Mouse (Mus musculus) small intestine, adult 2 months (tissue): ENCODE results near the gene Arntl. TPM values are rescaled to one million over a fixed set of nuclear protein-coding genes. Genes with fewer than 3 reads are reported as not detected.

Experiments used
- H3K27ac ChIP-seq: fragments of 200-500 bp; 2 replicates; pipeline ENCODE4 v1.5.1; 2012; ENCODE audit warnings: low read depth, low read length, control low read depth, inconsistent platforms; ENCODE audit not compliant: insufficient read depth
- H3K27me3 ChIP-seq: fragments of 200-500 bp; 2 replicates; pipeline ENCODE4 v1.6.1; 2012; ENCODE audit warnings: mild to moderate bottlenecking, moderate library complexity, low read length, inconsistent platforms; ENCODE audit not compliant: control insufficient read depth, insufficient read depth
- H3K36me3 ChIP-seq: fragments of 200-500 bp; 2 replicates; pipeline ENCODE4 v1.6.1; 2012; ENCODE audit warnings: mild to moderate bottlenecking, low read length, control low read depth, inconsistent platforms; ENCODE audit not compliant: control insufficient read depth, insufficient read depth
- H3K4me1 ChIP-seq: fragments of 200-500 bp; 2 replicates; pipeline ENCODE4 v1.6.1; 2012; ENCODE audit warnings: low read length, inconsistent platforms, mixed read lengths; ENCODE audit not compliant: control insufficient read depth, insufficient read depth, insufficient read length
- H3K4me3 ChIP-seq: fragments of 200-500 bp; 2 replicates; pipeline ENCODE4 v1.5.1; 2012; ENCODE audit warnings: low read depth, mild to moderate bottlenecking, control low read depth, inconsistent platforms, low read length, moderate library complexity
- CTCF ChIP-seq: fragments of 200-500 bp; IDR thresholded peaks from 2 replicates; pipeline ENCODE4 v1.5.1; 2012; ENCODE audit warnings: low read depth, mild to moderate bottlenecking, control low read depth, inconsistent platforms, low read length, moderate library complexity, mixed read lengths; ENCODE audit not compliant: insufficient replicate concordance, insufficient read length; ENCODE audit errors: extremely low read depth
- POLR2A ChIP-seq: fragments of 200-500 bp; IDR thresholded peaks from 2 replicates; pipeline ENCODE4 v1.6.1; 2012; ENCODE audit warnings: low read depth, mild to moderate bottlenecking, control low read depth, inconsistent platforms, low read length, moderate library complexity
- WGBS: fragments of 180-500 bp; shearing (Covaris S2); methylation state at CpG from one replicate; pipeline ENCODE4 v1.1.7; 2018; 5-methylcytosine and 5-hydroxymethylcytosine counted together
- polyA plus RNA-seq: library from polyadenylated mRNA; depleted of rRNA; stranded (reverse); fragments of >200 nt; gene quantifications from 2 replicates; pipeline ENCODE4 v1.2.3, GENCODE M21; 2012

Arntl gene
- polyA plus RNA-seq, 1 experiment, result 11.0 TPM

DNA sequence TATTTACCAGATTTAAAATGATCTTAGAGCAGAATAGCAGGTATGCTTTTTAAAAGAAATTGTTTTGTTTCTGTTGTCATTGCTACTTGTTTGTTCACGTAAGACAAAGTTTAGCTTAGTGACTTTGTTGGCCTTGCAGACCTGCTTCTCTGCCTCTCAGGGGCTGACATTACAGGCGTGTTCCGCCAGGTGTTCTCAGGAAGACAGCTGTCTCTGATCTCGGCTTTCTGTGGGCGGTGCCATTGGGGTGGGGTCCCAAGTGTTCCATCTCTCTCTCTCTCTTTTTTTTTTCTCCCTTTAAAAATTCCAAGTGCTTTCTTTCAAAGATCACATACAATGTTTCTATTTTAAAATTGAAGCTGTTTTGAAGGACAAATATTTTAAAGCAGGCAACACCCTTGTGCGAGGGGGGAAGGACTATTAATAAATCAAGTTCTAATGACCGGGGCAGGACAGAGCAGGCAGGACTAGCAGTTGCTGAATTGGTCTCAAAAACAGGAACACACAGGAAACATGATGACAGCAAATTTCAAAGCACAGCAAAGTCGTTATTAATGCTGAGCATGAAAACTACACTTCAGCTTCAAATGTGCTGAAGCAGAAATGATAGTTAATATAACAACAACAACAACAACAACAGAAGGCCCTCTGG is 14.4 kb upstream of the Arntl start:
- H3K27ac ChIP-seq, result no peak overlapping the region
- no peak for TF ChIP-seq CTCF
- TF ChIP-seq POLR2A, result no peak
- no peak overlapping the region for H3K4me3 ChIP-seq
- H3K4me1 ChIP-seq, result peaks cover 3% of the 10 kb centered on the region; the same call in 1 of the 2 replicates
- no peaks in the 10 kb centered on the region for H3K36me3 ChIP-seq
- WGBS, result 15% methylated on average over 8 of the region's 8 CpGs
- H3K27me3 ChIP-seq, result no peaks in the 10 kb centered on the region

DNA sequence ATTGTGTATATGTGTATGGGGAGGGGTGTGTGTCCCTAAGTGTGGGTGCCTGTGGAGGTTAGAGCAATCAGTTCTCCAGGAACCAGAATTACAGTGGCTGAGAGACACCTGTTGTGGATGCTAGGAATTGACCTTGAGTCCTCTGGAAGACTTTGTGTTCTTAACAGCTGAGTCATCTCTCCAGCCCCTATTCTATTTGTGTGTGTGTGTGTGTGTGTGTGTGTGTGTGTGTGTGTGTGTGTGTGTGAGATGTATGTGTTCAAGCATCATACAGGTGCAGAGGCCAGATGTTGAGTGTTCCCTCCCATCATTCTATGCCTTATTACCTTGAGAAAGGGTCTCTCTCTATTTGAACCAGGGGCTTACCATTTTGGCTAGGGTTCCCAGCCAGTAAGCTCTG is 13.4 kb upstream of the Arntl start:
- H3K36me3 ChIP-seq, result no peaks in the 10 kb centered on the region
- TF ChIP-seq POLR2A, result no peak
- no peak for TF ChIP-seq CTCF
- no peak overlapping the region for H3K4me3 ChIP-seq
- H3K27me3 ChIP-seq, result no peaks in the 10 kb centered on the region
- H3K4me1 ChIP-seq, result peaks cover 4% of the 10 kb centered on the region; the same call in 1 of the 2 replicates
- no peak overlapping the region for H3K27ac ChIP-seq

DNA sequence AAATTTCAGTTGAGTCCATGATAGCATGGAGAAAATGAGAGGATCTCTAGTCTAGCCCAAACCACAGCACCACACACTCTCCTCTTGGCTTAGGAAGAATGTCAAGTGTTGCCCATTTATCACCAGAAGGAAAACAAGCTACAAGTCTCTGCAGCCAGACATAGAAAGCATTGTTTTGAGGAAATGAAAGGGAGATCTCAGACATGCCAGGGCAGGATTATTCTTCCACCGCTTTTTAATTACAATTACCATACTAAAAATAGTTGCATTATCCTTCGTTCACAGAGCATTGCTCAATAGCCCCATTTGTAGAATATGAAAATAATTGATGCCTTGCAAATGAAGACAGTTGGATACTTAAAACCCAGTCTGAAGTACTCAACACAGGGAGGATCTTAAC is 12.0 kb upstream of the Arntl start:
- WGBS, result 63% methylated on average over 2 of the region's 2 CpGs
- no peak for TF ChIP-seq CTCF
- TF ChIP-seq POLR2A, result no peak
- Histone ChIP-seq H3K4me3 (no peak overlapping the region), H3K27ac (no peak overlapping the region), H3K36me3 (no peaks in the 10 kb centered on the region), H3K4me1 (peaks cover 4% of the 10 kb centered on the region; the same call in 1 of the 2 replicates), H3K27me3 (no peaks in the 10 kb centered on the region)

DNA sequence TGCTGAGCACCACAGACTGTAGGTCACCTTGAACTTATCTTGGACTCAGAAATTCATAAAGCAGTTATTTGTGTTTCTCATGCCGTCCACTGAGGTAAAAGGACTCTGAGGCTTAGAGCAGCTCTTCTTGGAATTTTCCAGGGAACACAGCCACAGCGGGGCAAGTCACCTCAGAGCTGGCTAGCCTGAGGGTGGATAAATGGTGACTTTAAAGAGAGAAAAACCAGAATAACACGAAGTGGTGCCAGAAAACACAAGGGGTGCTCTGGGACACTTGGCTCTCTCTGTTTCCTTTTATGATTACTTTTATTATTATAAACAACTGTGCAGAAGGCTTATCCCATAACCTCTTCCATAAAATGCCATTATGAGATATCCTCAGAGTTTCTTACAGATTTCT is 11.1 kb upstream of the Arntl start:
- Histone ChIP-seq H3K27me3 (no peaks in the 10 kb centered on the region), H3K36me3 (no peaks in the 10 kb centered on the region), H3K4me1 (peaks cover 4% of the 10 kb centered on the region; the same call in 1 of the 2 replicates), H3K27ac (no peak overlapping the region), H3K4me3 (no peak overlapping the region)
- no peak for TF ChIP-seq POLR2A
- no peak for TF ChIP-seq CTCF
- 80% methylated on average over 3 of the region's 3 CpGs for WGBS

DNA sequence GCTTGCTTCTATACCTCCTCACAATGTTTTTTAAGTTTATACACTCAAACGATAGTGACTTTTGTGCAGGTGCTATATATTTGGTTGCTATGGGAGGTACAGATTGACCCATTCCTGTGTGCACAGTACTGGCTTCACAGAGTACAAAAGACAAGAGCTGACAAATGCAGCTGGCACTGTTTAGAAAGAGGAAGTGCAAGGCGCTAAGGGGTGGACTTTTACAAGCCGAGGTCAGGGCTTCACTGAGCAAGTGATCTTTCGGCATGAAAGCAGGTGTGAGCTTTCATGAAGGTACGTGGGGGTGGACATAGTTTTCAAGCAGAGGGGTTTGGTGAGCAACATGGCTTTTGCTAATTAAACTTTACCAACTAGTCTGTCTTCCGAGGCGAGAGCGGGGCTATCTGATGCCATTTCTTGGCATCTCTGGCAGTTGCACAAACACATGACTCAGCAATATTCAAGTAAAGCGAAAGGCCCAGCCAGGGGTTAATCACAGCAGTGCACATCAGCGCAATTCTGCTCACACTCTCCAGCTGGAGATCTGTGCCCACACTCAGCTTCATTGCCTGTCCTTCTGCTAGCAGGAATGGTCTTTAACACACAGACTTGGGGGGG is 10.0 kb upstream of the Arntl start:
- H3K27ac ChIP-seq, result 0 out of 2 replicates have a peak overlapping the region, but pooled peaks have one; percentile 25
- H3K4me3 ChIP-seq, result peak overlapping the region; percentile 32; the same call in 1 of the 2 replicates
- peaks cover 4% of the 10 kb centered on the region; the same call in 1 of the 2 replicates for H3K4me1 ChIP-seq
- TF ChIP-seq CTCF (no peak), POLR2A (no peak)
- no peaks in the 10 kb centered on the region for H3K36me3 ChIP-seq
- WGBS, result 10% methylated on average over 10 of the region's 10 CpGs
- H3K27me3 ChIP-seq, result no peaks in the 10 kb centered on the region

DNA sequence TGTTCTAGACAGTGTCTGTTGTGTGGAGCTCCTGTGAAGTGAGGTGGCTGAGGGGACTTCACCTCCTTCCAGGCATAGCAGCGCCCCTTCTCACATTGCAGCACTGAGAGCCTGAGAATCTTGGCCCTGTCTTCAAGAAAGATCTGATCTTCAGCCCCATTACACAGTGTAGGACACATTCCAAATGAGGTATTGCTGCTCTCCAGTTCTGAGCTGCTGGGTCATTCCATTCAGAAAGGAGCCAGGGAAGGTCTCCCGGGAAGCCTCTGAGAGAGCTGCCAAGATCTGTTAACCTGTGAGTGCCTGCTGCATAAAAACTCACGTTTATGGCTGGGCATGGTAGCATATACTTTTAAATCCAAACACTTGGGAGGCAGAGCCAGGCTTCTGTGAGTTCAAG is 5.7 kb upstream of the Arntl start:
- WGBS, result 47% methylated on average over 3 of the region's 3 CpGs
- no peak for TF ChIP-seq POLR2A
- Histone ChIP-seq H3K4me3 (no peak overlapping the region), H3K27me3 (no peaks in the 10 kb centered on the region), H3K4me1 (peaks cover 4% of the 10 kb centered on the region; the same call in 1 of the 2 replicates), H3K27ac (no peak overlapping the region), H3K36me3 (no peaks in the 10 kb centered on the region)

DNA sequence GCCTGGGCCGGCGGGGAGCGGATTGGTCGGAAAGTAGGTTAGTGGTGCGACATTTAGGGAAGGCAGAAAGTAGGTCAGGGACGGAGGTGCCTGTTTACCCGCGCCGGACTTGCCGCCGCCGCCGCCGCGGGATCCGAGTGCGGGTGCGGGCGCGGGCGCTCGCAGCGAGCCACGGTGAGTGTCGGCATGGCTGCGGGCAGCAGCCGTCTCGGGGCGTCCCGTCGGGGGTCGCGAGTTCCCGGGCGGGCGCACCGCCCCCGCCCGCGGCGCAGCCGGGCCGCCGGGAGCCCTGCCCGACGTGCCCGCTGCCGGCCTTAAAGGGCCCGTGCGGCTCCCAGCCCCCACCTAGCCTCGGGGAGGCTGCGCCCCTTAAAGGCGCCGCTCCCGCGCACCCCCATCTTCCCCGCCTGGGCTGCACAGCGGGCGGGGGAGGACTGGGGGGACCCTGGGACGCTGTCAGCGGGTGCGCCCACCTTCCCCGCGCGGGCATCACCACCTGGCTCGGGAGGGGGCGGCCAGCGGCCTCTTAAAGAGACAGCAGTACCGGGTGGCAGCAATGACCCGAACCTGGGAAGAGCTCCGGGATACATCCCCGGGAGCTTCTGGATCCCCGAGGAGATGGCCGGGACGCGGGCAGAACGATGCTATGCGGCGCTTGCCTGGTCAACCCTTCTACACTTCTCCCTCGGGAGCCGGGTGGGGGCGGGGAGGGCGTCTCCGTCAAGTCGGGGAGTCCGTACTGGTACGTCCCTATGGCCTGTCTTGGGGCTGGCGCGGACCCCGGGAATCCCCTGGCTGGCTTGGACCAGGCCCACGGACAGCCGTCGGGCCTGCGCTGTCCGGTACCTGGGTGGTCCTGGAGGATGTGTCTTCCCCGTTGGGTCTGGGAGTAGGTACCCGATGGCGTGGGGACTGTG is 464 bp downstream of the Arntl start:
- 1% methylated on average over 97 of the region's 98 CpGs for WGBS
- H3K27ac ChIP-seq, result no peak overlapping the region; the same call in 1 of the 2 replicates
- TF ChIP-seq CTCF (no peak), POLR2A (0 out of 2 replicates have a peak, but pooled peaks have one; percentile 32)
- H3K4me1 ChIP-seq, result peaks cover 15% of the 10 kb centered on the region
- no peaks in the 10 kb centered on the region for H3K27me3 ChIP-seq
- H3K4me3 ChIP-seq, result peak overlapping the region; percentile 95
- no peaks in the 10 kb centered on the region for H3K36me3 ChIP-seq
